Mouse (Mus musculus) CH12.LX (cell line): ENCODE results near the gene Ppt2. TPM values are rescaled to one million over a fixed set of nuclear protein-coding genes. Genes with fewer than 3 reads are reported as not detected.

ENCODE experiments used
- DNase-seq: peaks from one replicate; pipeline ENCODE4 v3.0.0-alpha.2; 2013; ENCODE audit errors: extremely low read depth
- H3K27ac ChIP-seq: 2 replicates; pipeline ENCODE4 v1.5.1; 2012; ENCODE audit warnings: low read depth, mild to moderate bottlenecking, control low read depth, moderate library complexity; ENCODE audit not compliant: insufficient read depth
- H3K27me3 ChIP-seq: replicated peaks from 2 replicates; pipeline ENCODE3; 2012; ENCODE audit warnings: inconsistent platforms
- H3K36me3 ChIP-seq, 2 experiments: replicated peaks in 1 of 2; 2 replicates each; pipeline versions ENCODE3 to v1.6.1; 2012; ENCODE audit warnings: inconsistent platforms in 1 of 2, low read length in 1 of 2, mild to moderate bottlenecking in 1 of 2, mixed read lengths in 1 of 2, moderate library complexity in 1 of 2; ENCODE audit not compliant: control insufficient read depth in 1 of 2, insufficient read depth in 1 of 2
- H3K4me1 ChIP-seq, 2 experiments: 2 replicates each; pipeline ENCODE4 v1.6.1; 2012; ENCODE audit warnings: inconsistent platforms in 1 of 2, moderate library complexity in 1 of 2; ENCODE audit not compliant: insufficient read depth in 2 of 2, control insufficient read depth in 1 of 2
- H3K4me2 ChIP-seq: 2 replicates; pipeline ENCODE4 v1.6.1; 2012; ENCODE audit warnings: low read depth, mild to moderate bottlenecking, control low read depth; ENCODE audit not compliant: poor library complexity, insufficient read depth, severe bottlenecking
- H3K4me3 ChIP-seq, 3 experiments: fragments of 150-350 bp in 1 of 3; sonication (generic) in 1 of 3; replicated peaks in 1 of 3; 2 replicates each; pipeline versions ENCODE3 to v1.5.1; 2011 to 2012; ENCODE audit warnings: low read depth in 2 of 3, low read length in 2 of 3, mild to moderate bottlenecking in 2 of 3, moderate library complexity in 2 of 3, control low read depth in 1 of 3, improper control_type of control experiment in 1 of 3, inconsistent platforms in 1 of 3, mixed read lengths in 1 of 3; ENCODE audit not compliant: poor library complexity in 1 of 3
- H3K79me2 ChIP-seq: replicated peaks from 2 replicates; pipeline ENCODE4 v1.6.1; 2012; ENCODE audit warnings: mild to moderate bottlenecking, moderate library complexity; ENCODE audit not compliant: control insufficient read depth, poor library complexity, insufficient read depth, severe bottlenecking; ENCODE audit errors: extremely low read depth
- H3K9ac ChIP-seq: 2 replicates; pipeline ENCODE4 v1.6.1; 2012; ENCODE audit warnings: low read depth, mild to moderate bottlenecking, control low read depth, moderate library complexity; ENCODE audit not compliant: insufficient read depth
- H3K9me3 ChIP-seq: replicated peaks from 2 replicates; pipeline ENCODE3; 2012; ENCODE audit warnings: low read length, inconsistent platforms, mixed read lengths
- BHLHE40 ChIP-seq: IDR thresholded peaks from 2 replicates; pipeline ENCODE4 v1.6.1; 2011; ENCODE audit warnings: mild to moderate bottlenecking, low read depth, low read length, improper control_type of control experiment
- CHD1 ChIP-seq: IDR thresholded peaks from 2 replicates; pipeline ENCODE4 v1.6.1; 2012; ENCODE audit warnings: low read depth, low read length, improper control_type of control experiment, inconsistent platforms
- ELF1 ChIP-seq: IDR thresholded peaks from 2 replicates; pipeline ENCODE4 v1.6.1; 2014; ENCODE audit warnings: low read depth, mild to moderate bottlenecking, inconsistent platforms, low read length, improper control_type of control experiment
- EP300 ChIP-seq: IDR thresholded peaks from 2 replicates; pipeline ENCODE4 v1.6.1; 2011; ENCODE audit warnings: low read length, improper control_type of control experiment
- ETS1 ChIP-seq: conservative IDR thresholded peaks from 2 replicates; pipeline ENCODE4 v1.6.1; 2012; ENCODE audit warnings: low read depth, mild to moderate bottlenecking, inconsistent platforms, low read length, improper control_type of control experiment, moderate library complexity
- GABPA ChIP-seq: IDR thresholded peaks from 2 replicates; pipeline ENCODE4 v1.6.1; 2012; ENCODE audit warnings: low read depth, low read length, improper control_type of control experiment, inconsistent platforms; ENCODE audit not compliant: insufficient replicate concordance
- HCFC1 ChIP-seq: IDR thresholded peaks from 2 replicates; pipeline ENCODE4 v1.6.1; 2012; ENCODE audit warnings: low read depth, mild to moderate bottlenecking, inconsistent platforms, low read length, improper control_type of control experiment
- IRF4 ChIP-seq: IDR thresholded peaks from 2 replicates; pipeline ENCODE4 v1.6.1; 2014; ENCODE audit warnings: low read depth, mild to moderate bottlenecking, inconsistent platforms, low read length, improper control_type of control experiment
- KAT2A ChIP-seq: IDR thresholded peaks from 2 replicates; pipeline ENCODE4 v1.6.1; 2012; ENCODE audit warnings: low read length, improper control_type of control experiment, inconsistent platforms; ENCODE audit not compliant: insufficient replicate concordance
- MAZ ChIP-seq: IDR thresholded peaks from 2 replicates; pipeline ENCODE4 v1.6.1; 2012; ENCODE audit warnings: low read depth, mild to moderate bottlenecking, inconsistent platforms, low read length, improper control_type of control experiment, moderate library complexity
- MXI1 ChIP-seq: IDR thresholded peaks from 2 replicates; pipeline ENCODE4 v1.6.1; 2011; ENCODE audit warnings: mild to moderate bottlenecking, low read depth, low read length, improper control_type of control experiment
- PAX5 ChIP-seq: IDR thresholded peaks from 2 replicates; pipeline ENCODE4 v1.6.1; 2012; ENCODE audit warnings: low read length, inconsistent platforms, mixed read lengths
- RAD21 ChIP-seq: IDR thresholded peaks from 2 replicates; pipeline ENCODE4 v1.6.1; 2011; ENCODE audit warnings: low read depth, mild to moderate bottlenecking, low read length, improper control_type of control experiment, moderate library complexity
- SIN3A ChIP-seq: IDR thresholded peaks from 2 replicates; pipeline ENCODE4 v1.6.1; 2012; ENCODE audit warnings: low read length, improper control_type of control experiment, inconsistent platforms
- SMC3 ChIP-seq: IDR thresholded peaks from 2 replicates; pipeline ENCODE4 v1.6.1; 2011; ENCODE audit warnings: low read depth, low read length, improper control_type of control experiment
- TBP ChIP-seq: conservative IDR thresholded peaks from 2 replicates; pipeline ENCODE4 v1.6.1; 2011; ENCODE audit warnings: low read depth, low read length, improper control_type of control experiment
- UBTF ChIP-seq: IDR thresholded peaks from 2 replicates; pipeline ENCODE4 v1.6.1; 2012; ENCODE audit warnings: low read depth, mild to moderate bottlenecking, inconsistent platforms, low read length, improper control_type of control experiment, moderate library complexity
- USF1 ChIP-seq: IDR thresholded peaks from 2 replicates; pipeline ENCODE4 v1.6.1; 2014; ENCODE audit warnings: low read depth, mild to moderate bottlenecking, inconsistent platforms, low read length, improper control_type of control experiment
- ZC3H11A ChIP-seq: IDR thresholded peaks from 2 replicates; pipeline ENCODE4 v1.6.1; 2012; ENCODE audit warnings: low read depth, mild to moderate bottlenecking, inconsistent platforms, low read length, improper control_type of control experiment
- ZNF384 ChIP-seq: IDR thresholded peaks from 2 replicates; pipeline ENCODE4 v1.6.1; 2012; ENCODE audit warnings: low read depth, low read length, improper control_type of control experiment, inconsistent platforms
- dilution Hi-C: fragments of 300-500 bp; cut with MboI; formaldehyde crosslinking; loops from 2 replicates; pipeline ENCODE4 v1.14.3; 2020; ENCODE audit warnings: low sequenced_read_pairs; ENCODE audit not compliant: extremely low pct_unique_long_range_greater_than_20kb, extremely low pct_ligation_motif_present
- in situ Hi-C: fragments of 300-500 bp; cut with MboI; formaldehyde crosslinking; loops from 3 replicates; pipeline ENCODE4 v1.14.3; 2019; ENCODE audit warnings: low sequenced_read_pairs, low pct_ligation_motif_present, low pct_unique_long_range_greater_than_20kb, mixed read lengths
- polyA plus RNA-seq: library from polyadenylated mRNA; unstranded; fragments of >175 nt; gene quantifications from 2 replicates; pipeline ENCODE4 v1.2.1, GENCODE M21; 2012; ENCODE audit warnings: low read depth; ENCODE audit not compliant: insufficient read length
- total RNA-seq, 2 experiments: library from RNA; depleted of rRNA; stranded (reverse); fragments of 300-350 nt in 1 of 2; fragments of >200 nt in 1 of 2; gene quantifications; 2 replicates each; pipeline ENCODE4 v1.2.3; 2012 to 2014

Gene Ppt2
- total and polyA plus RNA-seq, 3 experiments, result 0.84 to 1.9 TPM; not detected in 1

- in situ Hi-C loops, result no loop called here
- TF ChIP-seq TBP (no peak), ETS1 (no peak), ELF1 (no peak), PAX5 (no peak), SMC3 (no peak), MAZ (no peak), CHD1 (no peak), EP300 (no peak), BHLHE40 (no peak), SIN3A (no peak)
- TF ChIP-seq, all 38 proteins: peak for 0
- DNase-seq, result no peak
- H3K27me3 ChIP-seq, result peaks cover 80% of the 10 kb centered on the region
- H3K36me3 ChIP-seq, result no peaks in the 10 kb centered on the region
- dilution Hi-C loops, result no loop called here
- no peaks in the 10 kb centered on the region for H3K79me2 ChIP-seq
- no peak overlapping the region for H3K4me2 ChIP-seq
- no peak overlapping the region for H3K27ac ChIP-seq
- no peak overlapping the region for H3K4me3 ChIP-seq
- H3K4me1 ChIP-seq, result no peaks in the 10 kb centered on the region; a peak in 1 of 4 replicates
- peaks cover 7% of the 10 kb centered on the region for H3K9me3 ChIP-seq
- H3K9ac ChIP-seq, result no peak overlapping the region
Measured at GRCm38 (mm10) chr17:34664472-34664871, 36.2 kb upstream of the Ppt2 start.

GRCm38 (mm10) chr17:34663558-34663957 lies 35.2 kb upstream of the Ppt2 start:
- peaks cover 0 to 2% of the 10 kb centered on the region in 2 experiments for H3K36me3 ChIP-seq
- in situ Hi-C loops (no loop called here), dilution Hi-C loops (no loop called here)
- no peak overlapping the region for H3K4me2 ChIP-seq
- TF ChIP-seq USF1 (no peak), KAT2A (no peak), HCFC1 (no peak), GABPA (no peak), ZNF384 (no peak), MXI1 (no peak), UBTF (no peak), RAD21 (no peak), IRF4 (no peak), ZC3H11A (no peak)
- peaks cover 7% of the 10 kb centered on the region for H3K9me3 ChIP-seq
- no peak for DNase-seq
- H3K4me1 ChIP-seq, result no peaks in the 10 kb centered on the region; a peak in 1 of 4 replicates
- H3K27me3 ChIP-seq, result peaks cover 82% of the 10 kb centered on the region
- no peak overlapping the region for H3K27ac ChIP-seq
- no peak overlapping the region for H3K4me3 ChIP-seq
- H3K79me2 ChIP-seq, result no peaks in the 10 kb centered on the region
- no peak overlapping the region for H3K9ac ChIP-seq
